Mouse (Mus musculus): ENCODE results near the gene Npas3.

The Npas3 gene

DNA sequence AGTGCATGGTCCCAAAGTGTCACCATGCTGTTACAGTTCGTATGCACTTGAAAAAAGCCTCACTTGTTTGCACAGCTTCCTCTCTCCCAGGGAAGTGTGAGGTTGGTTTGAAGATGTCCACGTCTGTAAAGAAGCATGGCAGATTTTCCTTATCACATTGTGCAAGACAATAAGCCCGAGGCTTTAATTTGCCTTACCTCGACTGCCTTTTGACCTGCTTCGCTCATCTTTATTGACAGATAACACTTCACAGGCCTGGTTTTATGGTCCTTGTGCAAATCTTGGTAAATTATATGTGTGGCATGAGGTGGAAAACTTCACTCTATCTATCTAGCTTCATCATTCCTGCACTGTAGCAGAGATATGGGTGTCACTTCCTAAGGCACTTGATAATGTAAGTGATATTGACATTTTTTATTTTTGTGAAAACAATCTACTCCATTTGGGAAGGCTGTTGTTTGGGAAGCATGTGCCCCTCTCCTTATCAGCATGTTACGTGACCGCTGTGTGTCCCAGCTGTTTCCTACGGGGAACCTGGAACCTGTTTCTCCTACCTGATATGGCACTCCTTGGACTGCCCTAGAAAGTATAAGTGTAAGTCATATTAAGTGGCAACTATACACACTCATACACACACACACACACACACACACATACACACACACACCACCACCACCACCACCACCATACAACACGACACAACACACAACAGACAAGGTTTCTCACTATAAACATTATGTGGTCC is 450.2 kb downstream of the Npas3 start:
- DNase-seq (ENCODE audit: low read depth), result no peak

GRCm38 (mm10) chr12:53719896-53720295 is 471.4 kb downstream of the Npas3 start:
- DNase-seq (ENCODE audit: low read depth), result no peak

DNA sequence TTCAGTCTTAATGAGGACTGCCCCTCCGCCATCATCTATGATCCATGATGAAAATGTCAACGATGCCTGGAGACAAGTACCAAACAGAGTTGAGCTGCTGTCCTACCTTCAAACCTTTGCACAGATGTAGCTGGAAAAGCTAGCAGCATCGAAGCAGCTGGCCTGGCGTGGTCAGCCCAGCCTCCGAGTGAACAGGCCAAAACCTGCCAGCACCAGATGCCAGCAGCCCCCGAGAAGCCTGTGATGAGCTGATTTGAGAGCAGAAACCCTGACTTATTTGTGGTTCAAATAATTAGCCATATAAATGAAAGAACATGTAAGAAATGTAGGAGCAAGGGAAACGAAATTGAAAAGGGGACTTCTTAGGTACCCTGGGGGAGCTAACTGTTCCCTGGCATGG is 473.7 kb downstream of the Npas3 start:
- DNase-seq (ENCODE audit: low read depth), result no peak

DNA sequence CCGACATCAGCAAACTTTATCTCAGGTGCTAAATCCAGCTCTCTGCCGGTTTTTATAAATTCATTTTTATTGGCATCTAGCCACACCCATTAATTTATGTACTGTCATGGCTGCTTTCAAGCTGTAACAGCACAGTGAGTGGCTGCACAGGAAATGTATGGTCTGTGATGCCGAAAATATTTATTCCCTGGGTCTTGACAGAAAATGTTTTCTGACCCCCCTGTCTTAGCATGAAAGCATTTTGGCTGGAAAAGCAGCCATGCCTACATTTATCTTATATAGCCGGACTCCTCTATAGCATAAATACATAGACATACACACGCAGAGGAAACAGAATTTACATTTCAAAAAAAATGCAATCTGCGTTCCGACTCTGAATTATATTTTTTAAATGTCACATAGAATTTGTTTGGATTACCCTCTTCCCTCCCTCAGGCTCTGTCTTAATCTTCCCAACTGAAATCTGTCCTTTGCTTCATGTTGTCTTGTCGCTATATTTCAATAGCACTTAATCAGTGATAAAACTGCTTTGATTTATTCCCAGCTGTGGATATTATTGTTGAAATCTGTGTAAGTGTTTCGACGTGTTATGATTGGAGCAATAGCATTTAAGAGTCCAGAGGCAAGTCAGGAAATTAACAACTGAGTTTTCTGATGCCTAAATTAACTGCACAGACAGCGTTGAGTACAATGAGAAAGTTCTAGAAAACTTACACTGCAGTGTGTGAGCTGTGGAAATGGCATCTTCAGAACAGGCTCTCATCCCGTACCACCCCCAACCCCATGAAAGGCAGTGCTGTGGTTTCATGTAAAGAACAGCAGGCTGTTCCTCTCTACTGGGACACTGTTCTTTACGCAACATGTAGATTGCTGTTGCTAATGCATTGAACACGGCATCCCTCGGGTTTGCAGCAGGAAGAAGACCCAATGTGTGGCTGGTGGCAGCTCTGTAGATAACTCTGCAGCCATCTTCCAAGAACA is 474.5 kb downstream of the Npas3 start:
- DNase-seq (ENCODE audit: low read depth), result no peak

GRCm38 (mm10) chr12:53729275-53729674 is 480.8 kb downstream of the Npas3 start:
- DNase-seq (ENCODE audit: low read depth), result no peak

DNA sequence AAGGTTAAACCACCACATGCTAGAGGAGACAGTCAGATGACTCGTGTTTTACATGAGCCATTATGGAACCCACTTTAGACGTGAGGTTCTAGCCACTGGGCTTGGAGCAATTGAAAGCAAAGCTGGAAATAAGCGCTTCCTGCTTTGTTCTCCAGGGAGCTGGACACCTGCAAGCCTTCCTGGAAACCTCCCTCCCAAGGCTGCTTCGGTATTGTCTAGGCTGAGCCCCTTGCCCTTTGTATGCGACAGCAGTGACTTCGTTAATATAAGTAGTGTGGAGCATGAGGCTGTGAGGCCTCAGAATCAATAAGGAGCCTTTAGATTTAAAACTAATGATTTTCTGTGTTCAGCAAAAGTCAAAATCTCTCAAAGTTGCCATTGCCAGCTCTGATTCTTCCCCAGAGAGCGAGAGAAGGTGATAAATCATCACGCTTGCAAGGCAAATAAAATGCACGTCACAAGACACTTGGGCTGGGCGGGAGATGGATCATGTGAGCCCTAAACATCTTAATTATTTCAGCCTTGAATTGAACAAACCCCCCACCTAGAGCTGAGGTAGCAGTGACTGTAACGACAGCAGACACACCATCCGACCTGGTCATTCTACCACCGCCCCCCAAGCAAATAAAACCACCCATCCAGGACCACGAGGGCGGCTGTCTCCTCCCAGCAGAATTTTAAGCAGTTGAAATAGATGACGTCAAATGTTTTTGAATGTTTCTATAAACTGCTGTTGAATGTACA is 490.2 kb downstream of the Npas3 start:
- no peak for DNase-seq (ENCODE audit: low read depth)

GRCm38 (mm10) chr12:53746653-53747052 is 498.2 kb downstream of the Npas3 start:
- no peak for DNase-seq (ENCODE audit: low read depth)

GRCm38 (mm10) chr12:53749375-53749774 is 500.9 kb downstream of the Npas3 start:
- DNase-seq (ENCODE audit: low read depth), result no peak

DNA sequence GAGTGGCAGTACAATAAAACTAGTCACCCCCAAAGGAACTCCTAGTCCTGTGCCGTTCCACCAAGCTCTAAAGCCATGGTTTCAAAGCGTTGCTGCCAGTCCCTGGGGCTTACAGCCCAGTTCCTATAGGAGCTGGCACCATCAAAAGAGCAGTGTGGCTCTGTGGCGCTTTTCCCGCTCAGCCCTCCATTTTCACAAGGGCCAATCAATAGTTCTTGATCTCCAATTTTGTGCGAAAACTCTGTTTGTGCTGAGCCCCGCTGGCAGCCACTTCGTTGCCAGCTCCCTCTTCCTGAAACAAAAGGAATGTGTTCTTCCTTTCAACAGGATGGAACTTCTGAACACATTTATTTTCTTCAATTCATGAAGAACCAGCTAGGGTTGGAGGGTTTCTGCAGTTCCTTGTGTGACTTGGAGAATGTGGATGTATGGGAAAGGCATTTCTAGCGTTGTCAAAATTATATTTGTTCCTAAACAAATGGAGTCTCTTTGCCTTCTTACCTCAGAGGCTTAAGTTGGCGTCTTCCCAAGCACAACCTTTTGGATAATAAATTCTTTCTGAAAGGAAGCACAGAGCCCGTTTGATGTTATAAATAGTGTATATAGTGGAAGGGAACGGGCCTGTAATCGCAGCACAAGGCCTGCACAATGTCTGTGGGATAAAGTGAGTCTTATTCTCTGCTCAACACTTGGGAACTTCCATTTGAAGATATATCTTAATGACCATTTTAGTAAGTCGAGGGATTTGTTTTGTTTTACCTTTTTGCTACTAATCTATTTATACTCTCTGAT is 504.0 kb downstream of the Npas3 start:
- DNase-seq (ENCODE audit: low read depth), result no peak

DNA sequence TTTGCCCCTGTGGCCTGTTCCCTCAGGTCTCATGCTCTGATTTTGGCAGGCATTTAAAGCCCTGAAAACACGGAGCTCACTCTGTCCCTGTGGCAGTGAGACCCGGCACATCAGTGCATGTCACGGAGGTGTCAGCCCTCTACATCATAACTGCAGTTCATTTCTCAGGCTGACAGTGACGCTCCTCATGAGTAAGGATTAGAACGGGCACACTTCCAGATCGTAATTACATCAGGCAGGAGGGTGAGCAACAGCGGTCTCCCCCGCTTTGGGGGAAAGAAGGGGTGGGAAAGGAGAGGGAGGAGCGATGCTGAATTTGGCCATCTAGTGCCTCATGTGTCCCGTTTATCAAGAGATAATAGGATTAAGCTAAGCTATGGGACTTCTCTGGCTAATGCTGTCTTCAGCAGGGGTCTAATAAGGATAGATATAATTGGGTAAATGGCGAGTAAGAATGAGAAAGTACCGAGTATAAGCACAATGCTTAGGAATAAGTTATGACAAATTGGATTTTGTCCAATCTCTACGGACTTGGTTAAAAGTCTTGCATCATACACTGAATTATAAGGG is 505.0 kb downstream of the Npas3 start:
- DNase-seq (ENCODE audit: low read depth), result no peak

DNA sequence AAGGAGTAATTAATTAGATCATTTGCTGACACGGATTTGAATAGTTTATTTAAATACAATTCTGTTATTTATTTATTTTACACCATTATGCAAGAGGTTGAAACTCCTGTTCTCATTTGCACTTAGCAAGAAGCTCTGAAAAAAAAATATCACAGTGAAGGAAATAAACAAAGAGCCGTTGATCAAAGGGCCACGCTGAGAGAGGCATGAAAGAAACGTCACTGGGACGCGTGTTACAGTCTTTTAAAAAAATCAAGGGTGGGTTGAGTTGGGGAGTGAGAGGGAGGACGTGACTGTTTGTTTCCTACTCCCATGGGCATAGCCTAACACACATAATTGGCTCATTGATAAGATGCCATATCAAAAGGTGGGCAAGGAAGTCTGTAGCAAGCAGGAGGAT is 505.8 kb downstream of the Npas3 start:
- no peak for DNase-seq (ENCODE audit: low read depth)

GRCm38 (mm10) chr12:53757631-53758030 is 509.2 kb downstream of the Npas3 start:
- no peak for DNase-seq (ENCODE audit: low read depth)

- DNase-seq (ENCODE audit: low read depth), result no peak
Measured at GRCm38 (mm10) chr12:53758356-53758755, 509.9 kb downstream of the Npas3 start.

DNA sequence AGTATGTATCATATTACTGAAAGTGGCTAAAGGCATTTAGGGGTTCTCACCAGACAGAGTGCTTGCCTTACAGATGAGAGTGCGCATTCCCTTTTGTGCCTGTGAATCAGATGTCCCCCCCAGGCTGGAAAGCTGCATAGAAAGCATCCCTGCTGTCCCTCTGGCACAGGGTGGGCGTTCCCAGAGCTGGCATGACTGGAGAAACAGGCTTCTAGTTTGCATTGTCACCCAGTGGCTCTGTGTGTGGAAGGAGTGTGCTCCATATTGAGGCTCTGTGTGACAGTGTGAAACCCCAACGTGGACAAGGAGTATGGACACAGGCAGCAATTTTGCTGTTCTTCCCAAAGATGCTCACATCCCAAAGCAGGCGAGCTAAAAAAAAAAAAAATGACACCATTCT is 515.7 kb downstream of the Npas3 start:
- no peak for DNase-seq (ENCODE audit: low read depth)

DNA sequence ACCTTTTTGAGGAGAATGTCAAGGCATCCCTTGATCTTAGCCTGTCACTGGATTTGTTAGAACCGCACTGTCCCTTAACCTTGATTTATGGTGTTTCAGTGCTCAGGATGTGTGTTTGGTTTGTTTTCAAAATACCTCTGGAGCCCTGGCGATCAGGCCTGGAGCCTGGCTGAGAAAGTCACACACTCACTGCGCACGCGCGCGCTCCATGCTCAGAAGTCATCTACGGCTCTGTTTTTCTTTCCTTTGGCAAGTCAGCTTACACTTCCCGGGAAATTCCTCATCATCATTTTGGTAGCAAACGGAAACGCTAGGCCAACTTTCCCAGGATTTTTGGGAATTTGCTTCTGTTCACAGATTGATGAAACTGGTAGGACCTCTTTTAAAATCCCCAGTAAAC is 519.9 kb downstream of the Npas3 start:
- no peak for DNase-seq (ENCODE audit: low read depth)

DNA sequence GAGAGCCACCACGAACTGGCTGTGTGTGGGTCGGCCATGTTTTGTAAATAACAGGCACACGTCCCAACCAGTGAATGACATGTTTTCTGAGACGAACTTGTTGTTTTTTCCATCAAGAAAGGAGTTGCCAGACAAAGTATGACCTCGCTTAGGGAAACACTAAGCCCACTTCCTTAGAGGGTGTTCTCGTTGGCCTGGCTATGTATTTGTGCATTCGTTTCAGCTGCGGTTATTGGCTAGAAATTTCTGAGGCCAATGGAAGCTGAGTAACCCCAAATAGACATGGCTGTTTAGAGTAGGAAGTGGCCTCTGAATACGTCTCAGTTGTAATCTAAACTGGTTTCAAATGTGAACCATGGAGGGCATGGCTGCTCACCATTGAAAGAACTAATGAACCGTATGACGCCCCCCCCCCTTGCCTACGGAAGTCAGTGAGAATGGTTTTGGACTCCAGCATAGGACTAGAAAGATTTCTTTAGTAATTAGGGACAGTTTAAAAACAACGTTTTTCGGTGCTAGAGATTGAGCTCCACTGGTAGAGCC is 523.0 kb downstream of the Npas3 start:
- DNase-seq (ENCODE audit: low read depth), result no peak

GRCm38 (mm10) chr12:53781850-53782552 is 533.5 kb downstream of the Npas3 start:
- no peak for DNase-seq (ENCODE audit: low read depth)

DNA sequence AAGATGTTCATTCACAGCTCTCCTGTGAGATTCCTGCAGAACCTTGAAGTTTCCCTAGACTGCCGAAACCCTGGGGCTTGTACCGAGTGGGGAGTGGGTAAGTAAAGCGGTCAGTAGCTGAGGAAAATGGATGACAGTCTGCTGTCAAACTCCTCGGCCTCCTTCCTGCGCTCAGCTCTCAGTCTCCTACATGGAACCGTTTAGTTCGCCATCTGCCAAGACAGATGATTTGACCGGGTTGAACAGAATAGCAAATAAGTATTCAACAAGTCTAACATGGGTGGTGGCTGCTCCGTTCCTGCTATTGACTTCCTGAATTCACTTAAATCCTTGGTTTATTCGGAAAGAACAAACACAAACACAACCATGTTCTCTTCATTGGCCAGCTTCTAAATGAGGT is 541.0 kb downstream of the Npas3 start:
- no peak for DNase-seq (ENCODE audit: low read depth)

DNA sequence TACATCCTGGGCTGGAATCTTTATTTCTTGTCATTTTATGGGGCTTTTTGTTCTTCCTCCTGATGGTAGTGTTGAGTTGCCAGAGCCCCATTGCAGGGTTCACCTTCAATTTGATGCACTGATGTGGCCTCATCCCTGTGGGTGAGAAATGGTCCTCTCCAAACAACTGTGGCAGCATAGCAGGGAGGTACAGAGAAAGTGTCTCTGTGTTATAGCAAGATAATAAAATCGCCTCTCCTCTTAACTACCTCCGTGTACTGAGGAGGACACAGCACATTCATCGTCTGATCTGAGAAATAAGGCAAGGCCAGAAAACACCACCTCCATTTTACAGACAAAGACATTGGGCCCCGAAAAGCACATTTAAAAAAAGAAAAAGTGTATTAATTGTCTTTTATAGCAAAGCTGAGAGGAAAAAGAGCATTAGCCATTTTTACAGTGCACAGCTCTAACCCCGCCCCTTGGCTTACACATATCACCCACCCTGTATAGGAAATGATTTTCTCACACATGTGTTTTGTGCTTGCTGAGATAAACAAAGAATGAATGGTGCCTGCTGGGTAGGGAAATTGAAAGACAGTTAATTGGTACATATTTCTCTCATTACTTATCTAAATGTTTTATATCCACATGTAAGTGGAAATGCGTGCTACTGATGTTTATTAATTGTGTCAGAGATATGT is 546.4 kb downstream of the Npas3 start:
- DNase-seq (ENCODE audit: low read depth), result no peak

GRCm38 (mm10) chr12:53801831-53802230 is 553.4 kb downstream of the Npas3 start:
- DNase-seq (ENCODE audit: low read depth), result no peak

Data from 416B (cell line).